Mouse (Mus musculus): ENCODE data around the gene Sox18.

Gene Sox18

DNA sequence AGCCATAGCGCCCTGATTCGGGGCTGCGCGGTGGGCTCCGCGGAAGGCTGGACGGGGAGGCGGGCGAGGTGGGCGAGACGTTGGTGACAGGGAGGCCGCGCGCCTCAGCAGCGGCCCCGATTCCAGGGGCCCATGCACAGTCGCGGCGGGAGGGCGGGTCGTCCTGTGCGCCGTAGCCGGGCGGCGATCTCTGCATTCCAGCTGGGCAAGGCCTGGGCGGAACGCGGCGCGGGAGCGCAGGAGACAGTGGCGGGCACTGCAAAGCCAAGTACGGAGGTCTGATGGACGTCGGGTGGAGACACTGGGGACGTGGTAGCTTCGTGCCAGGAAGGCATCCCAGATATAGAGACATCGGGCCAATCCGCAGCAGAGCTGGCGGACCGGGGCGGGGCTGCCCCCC is at the start of gene Sox18:
Gene Sox18, minus strand, starts transcription at position 315 of the 400 bp plus-strand sequence.
- no peak for DNase-seq

DNA sequence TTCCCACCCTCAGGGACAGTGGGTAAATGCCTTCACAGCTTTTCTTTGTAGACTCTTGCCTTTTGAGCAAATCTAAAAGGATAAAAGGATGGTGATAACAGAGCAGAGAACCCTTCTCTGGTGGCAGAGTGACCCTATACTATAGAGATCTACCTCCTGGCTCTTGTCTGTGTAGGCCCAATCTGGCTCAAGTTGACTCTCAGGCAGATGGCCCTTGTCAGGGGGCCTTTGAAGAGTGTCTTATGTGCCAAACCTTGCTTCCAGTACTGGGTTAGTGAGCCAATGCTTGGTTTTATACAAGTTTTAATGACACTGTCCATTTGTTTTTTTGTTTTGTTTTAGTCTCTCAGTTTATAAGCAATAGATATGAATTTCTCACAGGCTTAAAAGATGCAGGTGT is 49.8 kb upstream of the Sox18 start:
- DNase-seq: no peak

DNA sequence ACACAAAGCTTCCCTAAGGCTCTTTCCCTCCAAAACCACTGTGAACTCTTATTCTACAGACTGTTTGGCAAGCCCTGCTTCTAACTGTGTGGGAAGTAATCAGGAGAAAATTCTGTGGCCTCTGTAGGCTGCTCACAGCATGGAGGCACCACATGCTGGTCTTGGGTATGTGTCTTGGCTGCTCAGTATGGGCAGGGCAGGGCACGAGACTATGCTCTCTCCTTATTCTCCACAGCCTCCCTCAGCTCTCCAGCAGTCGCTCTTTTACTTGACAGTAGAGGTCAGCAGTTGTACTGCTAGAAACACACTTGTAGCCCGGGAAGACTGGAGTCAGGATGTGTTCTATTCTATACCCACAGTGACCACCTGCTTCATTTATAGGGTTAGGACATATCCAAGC is 48.6 kb upstream of the Sox18 start:
- DNase-seq: no peak

DNA sequence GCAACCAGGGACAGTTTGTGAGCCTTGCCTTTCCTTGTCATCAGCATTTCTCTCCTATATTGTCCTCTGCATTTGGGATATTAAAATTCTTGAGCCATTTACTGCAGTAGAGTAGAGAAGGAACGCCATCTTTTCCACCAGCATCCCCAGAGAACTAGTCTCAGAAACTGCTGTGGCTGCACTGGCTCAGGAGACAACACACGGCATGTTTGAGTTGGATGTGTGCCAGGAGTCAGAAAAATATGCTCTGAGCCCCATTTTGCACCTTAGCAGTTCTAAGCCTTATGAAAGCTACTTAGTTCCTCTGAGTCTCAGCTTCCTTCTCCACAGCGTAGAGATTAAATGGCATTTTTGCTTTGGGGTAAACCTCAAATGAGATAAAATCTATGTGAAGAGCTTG is 45.6 kb upstream of the Sox18 start:
- DNase-seq: no peak

DNA sequence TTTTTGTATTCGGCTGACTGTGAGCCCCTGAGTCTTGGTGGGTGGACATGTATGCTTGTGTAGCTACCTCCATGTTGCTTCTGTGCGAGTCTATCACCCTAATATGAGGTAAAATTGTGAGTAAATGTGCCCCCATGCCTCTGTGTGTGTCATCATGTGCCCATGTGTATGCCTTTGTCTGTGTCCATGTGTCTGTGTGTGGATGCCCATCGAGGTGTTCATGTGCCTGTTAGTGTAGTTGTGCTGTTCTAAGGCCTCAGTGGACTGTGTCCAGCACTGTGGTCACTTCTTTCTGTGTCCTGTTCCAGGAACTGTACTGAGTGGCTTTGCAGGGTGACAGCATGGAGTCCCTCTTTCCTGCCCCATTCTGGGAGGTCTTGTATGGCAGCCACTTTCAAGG is 43.9 kb upstream of the Sox18 start:
- DNase-seq: no peak

DNA sequence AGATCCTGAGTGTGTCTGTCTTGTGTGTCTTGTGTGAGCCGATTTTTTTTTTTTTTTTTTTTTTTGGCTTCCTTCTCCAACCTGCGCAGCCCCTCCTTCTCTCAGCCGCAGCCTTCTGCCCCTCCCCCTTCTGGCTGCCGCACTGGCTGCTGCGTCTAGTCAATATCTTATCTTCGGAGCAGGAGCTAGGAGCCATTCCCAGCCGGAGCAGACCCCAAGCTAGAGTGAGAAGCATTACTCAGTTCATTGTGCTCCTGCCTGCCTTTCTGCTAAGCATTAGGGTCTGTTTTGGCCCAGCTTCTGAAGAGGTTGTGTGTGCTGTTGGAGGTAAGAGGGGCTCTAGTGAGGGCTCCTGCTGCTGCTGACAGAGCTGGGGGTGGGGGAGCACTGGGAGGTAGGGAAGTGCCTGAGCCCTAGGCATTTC is 43.5 kb upstream of the Sox18 start, which contains the start of gene Oprl1:
Gene Oprl1, plus strand, starts transcription at position 114 of the 424 bp plus-strand sequence.
- peak; percentile 78 for DNase-seq

DNA sequence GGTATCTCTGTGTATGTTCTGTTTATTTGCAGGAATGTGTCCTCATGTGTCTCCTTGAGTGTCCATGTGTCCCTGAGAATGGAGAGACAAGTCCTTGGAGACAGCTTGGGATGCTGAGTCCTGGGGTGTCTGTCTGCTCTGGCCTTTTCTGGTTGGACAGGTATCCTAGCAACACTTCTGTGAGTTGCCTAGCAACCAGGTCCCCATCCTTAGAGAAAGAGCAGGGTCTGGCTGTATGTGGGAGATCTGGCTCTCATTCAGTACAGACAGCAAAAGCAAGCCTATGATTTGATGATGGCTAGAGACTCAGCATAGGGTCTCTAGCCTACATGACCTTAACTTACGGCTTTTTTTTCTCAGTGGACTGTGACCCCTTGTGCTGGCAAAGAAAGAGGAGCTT is 42.3 kb upstream of the Sox18 start:
- DNase-seq: peak; percentile 75

DNA sequence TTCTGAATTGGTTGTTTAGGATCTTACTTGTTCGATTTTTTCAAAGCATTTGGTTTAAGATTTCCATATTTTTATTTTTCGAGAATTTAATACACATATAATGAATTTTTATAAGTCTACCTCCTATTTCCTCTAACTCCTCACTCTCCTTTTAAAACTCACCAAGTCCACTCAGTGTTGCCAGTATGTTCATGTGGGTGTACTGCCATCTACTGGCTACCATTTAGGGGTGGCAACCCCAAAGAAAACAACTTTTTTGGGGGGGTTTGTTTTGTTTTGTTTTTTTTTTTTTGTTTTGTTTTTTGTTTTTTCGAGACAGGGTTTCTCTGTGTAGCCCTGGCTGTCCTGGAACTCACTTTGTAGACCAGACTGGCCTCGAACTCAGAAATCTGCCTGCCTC is 35.2 kb upstream of the Sox18 start:
- DNase-seq: no peak

DNA sequence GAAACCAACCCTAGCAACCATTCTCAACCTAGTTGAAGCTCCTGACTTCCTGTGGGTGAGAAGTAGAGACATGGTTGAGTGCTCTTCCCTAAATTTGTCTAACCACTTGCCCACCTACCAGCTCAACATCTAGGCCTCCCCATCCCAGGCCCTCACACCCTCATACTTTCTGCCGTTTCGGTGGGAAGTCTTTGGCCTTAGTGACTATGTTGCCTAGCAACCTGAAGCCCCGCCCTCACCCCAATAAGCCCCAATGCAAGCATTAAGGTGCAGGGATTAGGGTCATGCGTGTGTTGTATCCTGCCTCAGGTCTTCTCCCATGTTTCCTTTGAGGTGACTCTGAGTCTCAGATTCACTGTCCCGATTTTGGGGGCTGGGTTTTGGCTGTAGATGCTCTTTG is 26.8 kb upstream of the Sox18 start, which contains the start of gene Lkaaear1:
Gene Lkaaear1, minus strand, starts transcription at position 202 of the 400 bp plus-strand sequence.
- DNase-seq: no peak

DNA sequence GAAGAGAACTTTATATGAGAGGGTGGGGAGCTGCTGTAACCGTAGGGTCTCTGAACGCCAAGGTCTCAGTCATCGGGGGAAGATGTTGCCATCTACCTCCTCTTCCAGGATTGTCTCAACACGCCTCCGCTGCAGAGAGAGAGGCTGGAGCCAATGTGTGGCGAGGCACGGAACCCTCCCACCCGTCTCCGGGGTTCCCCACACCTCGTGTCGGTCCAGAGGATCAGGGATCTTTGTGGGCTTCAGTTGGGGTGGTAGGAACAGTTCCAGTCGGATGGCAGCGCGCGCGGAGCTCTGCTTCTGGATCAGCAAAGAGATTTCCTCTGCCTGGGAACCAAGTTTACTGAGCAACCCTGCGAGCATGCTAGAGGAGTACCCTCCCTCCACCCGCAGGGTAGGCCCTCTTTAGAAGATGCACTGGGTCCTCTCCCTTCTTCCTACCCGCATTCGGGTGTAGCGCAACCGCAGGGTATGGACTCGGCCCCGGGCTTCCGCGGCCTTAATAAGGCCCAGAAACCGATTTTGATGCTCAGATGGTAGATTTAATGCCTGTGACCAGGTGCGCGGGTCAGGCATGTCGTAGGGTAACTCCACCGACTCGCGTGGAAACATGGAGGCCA is 25.5 kb upstream of the Sox18 start:
- DNase-seq: no peak

DNA sequence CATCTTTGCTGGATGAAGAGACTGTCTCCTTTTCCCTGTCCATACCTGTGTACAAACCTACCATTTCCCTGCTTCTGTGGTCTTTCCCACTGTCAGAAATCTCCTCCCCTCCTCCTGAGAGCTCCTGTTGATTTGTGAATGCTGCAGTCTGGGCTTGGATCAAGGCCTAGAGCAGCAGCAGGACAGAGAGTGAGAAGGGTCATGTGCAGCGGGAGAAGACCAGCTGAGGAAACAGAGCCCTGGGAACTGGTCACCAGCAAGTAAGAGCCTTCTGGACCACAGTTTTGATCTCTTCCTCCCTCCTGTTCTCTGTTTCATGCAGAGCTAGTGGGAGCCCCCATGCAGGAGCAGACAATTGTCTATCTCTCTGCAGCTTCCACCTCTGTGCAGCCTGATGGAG is 24.3 kb upstream of the Sox18 start:
- no peak for DNase-seq

DNA sequence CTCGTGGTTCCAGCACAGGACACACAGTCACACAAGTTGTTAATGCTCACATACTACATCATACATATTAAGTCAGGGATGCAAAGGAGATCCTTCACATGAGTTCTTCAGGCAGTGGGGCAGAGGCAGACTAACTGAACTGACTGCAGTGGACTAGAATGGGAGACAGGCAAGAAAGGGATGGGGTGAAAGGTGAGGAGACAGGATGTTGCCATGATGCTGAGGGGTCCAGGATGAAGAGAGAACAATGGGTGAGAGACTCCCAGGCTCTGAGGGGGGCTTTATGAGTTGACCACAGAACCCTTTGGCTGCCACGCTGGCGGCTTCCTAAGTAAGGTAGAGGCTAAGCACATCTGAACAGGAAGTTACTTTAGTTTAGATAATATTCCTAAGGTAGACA is 23.1 kb upstream of the Sox18 start:
- no peak for DNase-seq

DNA sequence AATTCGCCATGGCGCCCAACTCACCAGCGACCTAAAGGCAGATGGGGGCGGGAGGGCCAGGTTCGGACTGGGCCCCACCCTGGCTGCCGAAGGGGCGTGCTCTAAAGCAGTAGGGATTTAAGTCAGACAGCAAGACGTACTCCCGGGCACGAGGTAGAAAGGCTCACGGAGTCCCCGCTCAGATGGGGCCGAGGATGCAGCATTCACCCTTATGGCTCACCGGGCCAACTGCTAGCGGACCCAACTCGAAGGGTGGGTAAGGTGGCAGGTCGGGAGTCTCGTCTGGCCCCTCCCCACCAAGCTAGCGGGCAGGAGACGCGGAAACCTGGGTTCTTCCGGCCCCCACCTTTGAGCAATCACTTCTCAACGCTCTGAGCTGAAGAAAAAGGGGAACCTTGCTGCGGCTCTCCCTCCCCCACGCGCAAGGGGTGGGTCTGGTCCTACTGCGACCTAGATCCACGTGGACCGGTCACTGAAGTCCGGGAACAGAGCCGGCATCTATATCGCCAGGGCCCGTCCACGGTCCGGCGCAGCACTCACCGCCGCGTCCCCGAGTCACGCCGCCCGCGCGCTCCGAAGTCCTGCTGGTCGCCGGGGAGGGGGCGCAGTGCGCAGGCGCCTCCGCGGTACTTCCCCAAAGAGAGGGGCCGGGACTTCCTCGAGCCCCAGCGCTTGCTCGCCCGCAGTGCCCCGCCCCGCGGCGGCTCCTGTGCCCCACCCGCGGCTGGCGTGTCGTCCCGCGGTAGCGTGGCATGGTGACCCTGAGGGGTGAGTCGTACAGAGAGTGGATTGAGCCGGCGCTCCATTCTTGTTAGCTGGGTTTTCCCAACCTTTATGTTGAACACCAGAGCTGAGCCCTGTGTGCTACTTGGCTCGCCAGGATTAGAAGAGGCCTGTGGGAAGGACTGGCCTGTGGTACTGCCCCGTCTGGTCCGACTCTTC is 22.2 kb upstream of the Sox18 start, which contains the start of gene Rgs19:
Gene Rgs19, minus strand, starts transcription at position 639 of the 942 bp plus-strand sequence.
- DNase-seq: peak; percentile 86

DNA sequence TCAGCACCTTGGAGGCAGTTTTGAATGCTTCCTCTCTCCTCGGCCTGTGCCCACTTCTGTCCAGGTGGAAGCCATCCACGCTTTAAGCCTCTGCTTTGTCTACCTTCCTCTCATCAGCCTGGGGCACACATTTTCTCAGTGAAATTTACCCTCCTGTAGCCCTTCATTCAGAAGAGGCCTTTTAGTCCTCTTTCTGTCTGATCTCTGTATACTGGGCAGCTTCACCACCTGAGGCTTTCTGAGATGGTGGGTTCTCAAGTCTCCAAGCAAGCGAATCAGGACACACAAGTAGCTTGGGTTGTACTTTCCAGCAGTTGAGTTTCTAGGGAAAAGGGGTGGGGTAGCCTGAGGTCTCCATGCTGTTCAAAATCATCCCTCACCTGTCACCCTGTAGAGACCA is 20.9 kb upstream of the Sox18 start:
- DNase-seq: no peak

DNA sequence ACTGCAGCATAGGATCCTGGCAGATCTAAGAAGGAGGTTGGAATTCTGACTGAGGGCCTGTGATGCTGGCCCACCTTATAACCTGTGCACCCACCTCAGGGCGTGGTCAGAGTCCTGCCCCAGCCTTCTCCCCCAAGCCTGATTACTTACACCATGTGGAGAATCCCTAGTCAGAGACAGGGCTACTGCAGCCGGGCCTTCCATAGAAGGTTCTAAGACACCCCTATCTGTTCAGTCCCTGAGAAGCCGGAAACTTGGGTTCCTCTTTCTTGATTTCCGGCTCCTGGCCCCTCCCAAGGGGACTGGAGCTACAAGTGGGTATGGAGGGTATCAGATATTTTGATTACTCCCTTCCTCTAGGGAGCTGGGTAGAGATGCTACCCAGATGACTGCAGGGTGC is 20.1 kb upstream of the Sox18 start:
- DNase-seq: no peak

DNA sequence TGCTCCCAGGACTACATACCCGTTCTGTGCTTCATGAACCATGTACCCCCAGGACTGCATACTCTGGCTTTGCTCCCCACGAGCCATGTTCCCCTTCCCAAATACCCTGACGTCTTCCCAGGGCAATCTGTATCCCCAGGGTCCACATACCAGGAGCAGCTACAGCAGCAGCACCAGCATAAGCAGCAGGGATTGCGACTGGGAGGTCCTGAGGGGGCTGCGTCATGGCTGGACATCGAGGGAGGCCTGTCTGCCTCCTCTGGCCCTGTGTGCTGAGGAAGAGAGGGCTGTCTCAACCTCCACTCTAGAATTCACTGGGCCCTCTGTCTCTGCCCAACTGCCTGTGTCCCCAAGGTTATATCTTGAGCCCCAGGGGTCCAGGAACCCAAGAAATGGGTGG is 19.6 kb upstream of the Sox18 start:
- DNase-seq: no peak

DNA sequence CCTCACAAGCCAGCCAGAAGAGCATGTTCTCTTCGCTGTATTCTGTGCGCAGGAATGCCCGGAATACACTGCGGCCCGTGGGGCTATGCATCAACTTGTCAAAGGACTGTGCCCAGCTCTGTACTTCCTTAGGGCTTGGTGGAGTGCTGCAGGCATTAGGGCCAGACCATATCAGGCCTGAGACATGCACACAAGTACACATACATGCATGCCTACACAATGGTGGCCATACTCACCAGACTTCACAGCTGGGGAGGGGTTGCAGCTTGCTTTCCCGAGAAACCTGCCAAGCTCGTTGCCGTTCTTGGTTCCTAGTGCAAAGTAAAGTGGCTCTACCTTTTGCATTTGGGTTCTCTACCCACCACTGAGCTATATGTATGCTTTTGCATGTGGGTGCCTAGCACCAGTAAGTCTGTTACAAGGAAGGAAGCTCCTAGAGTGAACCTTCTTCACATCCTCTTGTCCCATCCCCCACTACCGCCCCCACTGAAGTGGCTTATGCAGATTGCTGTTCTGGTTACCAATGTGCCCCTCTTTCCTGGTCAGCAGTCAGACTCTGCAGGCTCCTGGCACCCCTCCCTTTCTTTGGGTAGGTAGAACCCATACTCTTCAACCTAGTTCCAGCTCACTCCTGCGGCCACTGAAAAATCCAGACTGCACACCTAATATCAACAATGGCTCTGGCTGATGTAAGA is 18.2 kb upstream of the Sox18 start:
- no peak for DNase-seq

DNA sequence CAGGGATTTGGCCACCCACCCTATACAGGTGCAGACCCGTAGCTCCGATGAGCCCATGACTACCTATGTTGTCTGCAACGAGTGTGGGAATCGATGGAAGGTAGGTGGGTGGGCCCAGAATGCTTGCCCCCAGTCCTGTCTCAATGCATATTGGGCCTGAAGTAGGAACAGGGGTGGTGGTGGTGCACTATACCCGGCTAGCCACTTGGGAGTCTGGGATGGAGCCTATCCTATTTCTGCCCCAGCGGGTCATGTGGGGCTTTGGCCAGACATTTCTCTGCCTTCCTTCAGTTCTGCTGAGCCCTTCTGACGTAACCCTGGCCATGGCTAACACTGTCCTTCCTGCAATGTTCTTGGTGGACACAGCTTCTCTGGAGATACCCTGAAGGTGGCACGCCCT is 16.1 kb upstream of the Sox18 start:
- no peak for DNase-seq

DNA sequence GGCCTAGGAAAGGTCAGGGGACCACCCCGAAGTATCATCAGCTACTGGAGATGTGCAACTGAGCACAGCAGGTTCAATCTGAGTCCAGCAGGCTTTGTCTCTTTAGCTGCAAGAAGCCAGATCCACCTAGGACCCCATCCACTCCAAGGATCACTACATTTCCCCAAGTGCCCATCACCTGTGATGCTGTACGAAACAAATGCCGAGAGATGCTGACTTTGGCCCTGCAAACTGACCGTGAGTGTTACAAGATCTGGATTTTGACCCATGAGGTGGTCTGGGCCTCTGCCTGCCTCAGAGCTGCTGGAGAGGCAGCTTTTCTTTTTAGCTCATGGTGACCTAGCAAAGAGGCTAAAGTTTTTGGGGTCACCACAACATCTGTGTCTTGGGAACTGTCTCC is 14.2 kb upstream of the Sox18 start:
- no peak for DNase-seq

DNA sequence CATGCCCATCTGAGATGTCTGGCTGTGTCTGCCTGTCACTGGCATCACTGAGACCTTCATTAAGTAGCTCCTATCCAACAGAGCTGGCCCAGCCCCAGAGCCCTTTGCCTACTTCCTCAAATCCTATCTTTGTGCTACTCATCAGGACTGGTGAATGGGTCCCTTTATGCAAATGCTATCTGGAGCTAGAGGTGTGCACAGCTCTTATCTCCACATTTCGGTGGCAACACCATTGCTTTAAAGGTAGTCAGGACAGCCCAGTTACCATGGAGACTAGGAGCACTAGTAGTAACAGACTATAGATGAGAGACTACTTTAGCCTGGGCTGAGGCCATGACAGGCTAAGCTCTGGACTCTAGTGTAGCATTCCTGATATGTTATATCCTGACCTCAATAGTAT is 13.3 kb upstream of the Sox18 start:
- DNase-seq: no peak

DNA sequence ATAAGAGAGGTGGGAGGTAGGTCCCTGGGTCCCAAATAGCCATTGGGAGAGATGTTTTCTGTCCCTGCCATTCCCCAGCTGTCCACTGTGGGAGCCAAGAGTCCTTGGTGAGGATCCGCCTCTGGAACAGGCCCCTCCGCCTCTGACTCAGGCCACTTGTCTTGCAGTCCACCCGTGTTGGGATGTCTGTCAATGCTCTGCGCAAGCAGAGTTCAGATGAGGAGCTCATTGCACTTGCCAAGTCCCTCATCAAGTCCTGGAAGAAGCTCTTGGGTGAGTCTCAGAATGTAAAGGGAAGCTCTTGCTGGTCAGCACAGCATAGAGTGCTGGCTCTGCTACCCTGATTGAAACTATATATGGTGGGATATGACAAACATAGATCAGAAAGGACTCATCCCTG is 11.9 kb upstream of the Sox18 start:
- DNase-seq: no peak

DNA sequence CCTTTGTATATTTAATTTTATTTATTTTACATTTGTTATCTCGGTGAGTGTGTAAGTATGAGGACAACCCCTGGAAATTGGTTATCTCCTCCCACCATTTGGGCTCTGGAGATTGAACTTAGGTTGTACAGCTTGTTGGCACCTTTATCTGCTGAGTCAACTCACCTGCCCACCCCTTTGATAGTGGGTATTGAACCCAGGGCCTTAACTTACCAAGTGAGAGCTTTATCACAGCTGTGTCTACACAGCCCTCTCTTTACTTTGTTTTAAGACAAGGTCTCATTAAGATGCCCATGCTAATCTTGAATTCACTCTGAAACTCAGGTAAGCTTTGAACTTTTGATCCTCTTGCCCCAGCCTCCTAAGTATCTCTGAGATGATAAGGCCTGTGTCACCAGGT is 10.5 kb upstream of the Sox18 start:
- no peak for DNase-seq

DNA sequence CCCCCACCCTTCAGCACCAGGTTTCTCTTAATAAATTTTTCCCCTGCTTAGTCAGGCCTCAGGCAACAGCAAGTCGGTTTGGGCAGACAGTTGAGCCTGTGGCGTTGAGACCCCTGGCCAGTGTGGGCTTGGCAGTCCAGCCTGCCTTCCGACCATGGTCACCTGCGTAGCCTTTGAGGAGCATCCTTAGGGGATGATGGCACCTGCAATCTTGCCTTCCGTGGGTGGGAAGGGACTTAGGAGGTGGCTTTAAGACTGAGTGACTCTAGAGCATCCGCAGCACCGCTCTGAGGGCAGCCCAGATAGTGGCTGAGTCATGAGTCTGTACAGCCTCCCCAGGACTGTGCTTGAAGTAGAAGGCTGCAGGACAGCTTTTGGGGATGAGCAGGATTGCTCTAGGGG is 9.3 kb upstream of the Sox18 start:
- peak; percentile 48 for DNase-seq

All from right cerebral cortex, adult 18-20 months (tissue).